Mouse (Mus musculus): ENCODE measurements around the gene L2hgdh. TPM values are rescaled to one million over a fixed set of nuclear protein-coding genes. Genes with fewer than 3 reads are reported as not detected.
"Not testable (repeated sequence)": the region's sequence is repeated elsewhere in the genome, so short reads cannot be mapped to it uniquely, and the experiment has no call there.

Gene L2hgdh
- polyA plus RNA-seq, 1 experiment from 2014 or later, result 17.3 TPM

- DNase-seq (ENCODE audit: low spot score) (no peak), ATAC-seq (replicated peaks; ENCODE audit: insufficient number of reproducible peaks, low FRiP score, low TSS enrichment, low read depth) (no peak)
- no peak overlapping the region for H3K9ac ChIP-seq (replicated peaks; ENCODE audit: low read length)
- no peak overlapping the region for H3K4me2 ChIP-seq (ENCODE audit: low read depth, low read length)
- H3K27ac ChIP-seq (replicated peaks; ENCODE audit: low read depth, low read length), result no peak overlapping the region
- no peak overlapping the region for H3K4me3 ChIP-seq (ENCODE audit: low read depth, low read length)
- H3K4me1 ChIP-seq (ENCODE audit: control insufficient read depth, insufficient read depth, low read length), result no peaks in the 10 kb centered on the region
- H3K27me3 ChIP-seq (ENCODE audit: control insufficient read depth, insufficient read depth, low read length), result no peaks in the 10 kb centered on the region
- no peaks in the 10 kb centered on the region for H3K9me3 ChIP-seq (replicated peaks; ENCODE audit: control insufficient read depth, low read length)
- 89% methylated on average over 4 of the region's 4 CpGs for WGBS
- no peaks in the 10 kb centered on the region for H3K36me3 ChIP-seq (replicated peaks; ENCODE audit: control insufficient read depth, insufficient read depth, low read depth, low read length)
These were observed 48.5 kb downstream of the L2hgdh start for GRCm38 (mm10) chr12:69676157-69676556.

GRCm38 (mm10) chr12:69674576-69675537 is 49.8 kb downstream of the L2hgdh start:
- no peaks in the 10 kb centered on the region for H3K27me3 ChIP-seq (ENCODE audit: control insufficient read depth, insufficient read depth, low read length)
- 83% methylated on average over 10 of the region's 10 CpGs for WGBS
- DNase-seq (ENCODE audit: low spot score) (no peak), ATAC-seq (replicated peaks; ENCODE audit: insufficient number of reproducible peaks, low FRiP score, low TSS enrichment, low read depth) (no peak)
- no peak overlapping the region for H3K4me3 ChIP-seq (ENCODE audit: low read depth, low read length)
- no peaks in the 10 kb centered on the region for H3K4me1 ChIP-seq (ENCODE audit: control insufficient read depth, insufficient read depth, low read length)
- no peaks in the 10 kb centered on the region for H3K9me3 ChIP-seq (replicated peaks; ENCODE audit: control insufficient read depth, low read length)
- H3K9ac ChIP-seq (replicated peaks; ENCODE audit: low read length), result no peak overlapping the region
- no peak overlapping the region for H3K4me2 ChIP-seq (ENCODE audit: low read depth, low read length)
- H3K36me3 ChIP-seq (replicated peaks; ENCODE audit: control insufficient read depth, insufficient read depth, low read depth, low read length), result no peaks in the 10 kb centered on the region
- no peak overlapping the region for H3K27ac ChIP-seq (replicated peaks; ENCODE audit: low read depth, low read length)

GRCm38 (mm10) chr12:69674176-69674575 is 50.5 kb downstream of the L2hgdh start:
- no peak overlapping the region for H3K4me3 ChIP-seq (ENCODE audit: low read depth, low read length)
- ATAC-seq (replicated peaks; ENCODE audit: insufficient number of reproducible peaks, low FRiP score, low TSS enrichment, low read depth) (no peak), DNase-seq (ENCODE audit: low spot score) (no peak)
- H3K9me3 ChIP-seq (replicated peaks; ENCODE audit: control insufficient read depth, low read length), result no peaks in the 10 kb centered on the region
- H3K4me2 ChIP-seq (ENCODE audit: low read depth, low read length), result no peak overlapping the region
- no peaks in the 10 kb centered on the region for H3K4me1 ChIP-seq (ENCODE audit: control insufficient read depth, insufficient read depth, low read length)
- H3K27me3 ChIP-seq (ENCODE audit: control insufficient read depth, insufficient read depth, low read length), result no peaks in the 10 kb centered on the region
- no peaks in the 10 kb centered on the region for H3K36me3 ChIP-seq (replicated peaks; ENCODE audit: control insufficient read depth, insufficient read depth, low read depth, low read length)
- H3K27ac ChIP-seq (replicated peaks; ENCODE audit: low read depth, low read length), result no peak overlapping the region
- 83% methylated on average over 1 of the region's 1 CpGs for WGBS
- no peak overlapping the region for H3K9ac ChIP-seq (replicated peaks; ENCODE audit: low read length)

- no peak for DNase-seq (ENCODE audit: low spot score)
- Histone ChIP-seq H3K4me2 (ENCODE audit: low read depth, low read length) (no peak overlapping the region), H3K27me3 (ENCODE audit: control insufficient read depth, insufficient read depth, low read length) (no peaks in the 10 kb centered on the region), H3K4me3 (ENCODE audit: low read depth, low read length) (no peak overlapping the region), H3K4me1 (ENCODE audit: control insufficient read depth, insufficient read depth, low read length) (no peaks in the 10 kb centered on the region), H3K9ac (replicated peaks; ENCODE audit: low read length) (no peak overlapping the region), H3K9me3 (replicated peaks; ENCODE audit: control insufficient read depth, low read length) (no peaks in the 10 kb centered on the region), H3K36me3 (replicated peaks; ENCODE audit: control insufficient read depth, insufficient read depth, low read depth, low read length) (no peaks in the 10 kb centered on the region), H3K27ac (replicated peaks; ENCODE audit: low read depth, low read length) (no peak overlapping the region)
- ATAC-seq (replicated peaks; ENCODE audit: insufficient number of reproducible peaks, low FRiP score, low TSS enrichment, low read depth), result no peak
- WGBS, result 96% methylated on average over 5 of the region's 5 CpGs
These were observed 58.0 kb downstream of the L2hgdh start for GRCm38 (mm10) chr12:69666721-69667120.

GRCm38 (mm10) chr12:69661658-69662057 is 63.0 kb downstream of the L2hgdh start:
- Histone ChIP-seq H3K9ac (replicated peaks; ENCODE audit: low read length) (no peak overlapping the region), H3K36me3 (replicated peaks; ENCODE audit: control insufficient read depth, insufficient read depth, low read depth, low read length) (no peaks in the 10 kb centered on the region), H3K27me3 (ENCODE audit: control insufficient read depth, insufficient read depth, low read length) (no peaks in the 10 kb centered on the region), H3K27ac (replicated peaks; ENCODE audit: low read depth, low read length) (no peak overlapping the region), H3K4me1 (ENCODE audit: control insufficient read depth, insufficient read depth, low read length) (no peaks in the 10 kb centered on the region), H3K9me3 (replicated peaks; ENCODE audit: control insufficient read depth, low read length) (no peaks in the 10 kb centered on the region), H3K4me2 (ENCODE audit: low read depth, low read length) (no peak overlapping the region), H3K4me3 (ENCODE audit: low read depth, low read length) (no peak overlapping the region)
- no peak for ATAC-seq (replicated peaks; ENCODE audit: insufficient number of reproducible peaks, low FRiP score, low TSS enrichment, low read depth)
- 95% methylated on average over 5 of the region's 5 CpGs for WGBS
- DNase-seq (ENCODE audit: low spot score), result no peak

- not testable (repeated sequence) for H3K9ac ChIP-seq (replicated peaks; ENCODE audit: low read length); H3K27me3 ChIP-seq (ENCODE audit: control insufficient read depth, insufficient read depth, low read length); H3K4me3 ChIP-seq (ENCODE audit: low read depth, low read length); H3K36me3 ChIP-seq (replicated peaks; ENCODE audit: control insufficient read depth, insufficient read depth, low read depth, low read length); H3K4me1 ChIP-seq (ENCODE audit: control insufficient read depth, insufficient read depth, low read length); H3K9me3 ChIP-seq (replicated peaks; ENCODE audit: control insufficient read depth, low read length); H3K4me2 ChIP-seq (ENCODE audit: low read depth, low read length); H3K27ac ChIP-seq (replicated peaks; ENCODE audit: low read depth, low read length); DNase-seq (ENCODE audit: low spot score)
- ATAC-seq (replicated peaks; ENCODE audit: insufficient number of reproducible peaks, low FRiP score, low TSS enrichment, low read depth), result peak; percentile 89
These were observed 70.7 kb downstream of the L2hgdh start for GRCm38 (mm10) chr12:69653973-69654372.

- no peak for DNase-seq (ENCODE audit: low spot score)
- ATAC-seq (replicated peaks; ENCODE audit: insufficient number of reproducible peaks, low FRiP score, low TSS enrichment, low read depth), result no peak
- Histone ChIP-seq H3K4me1 (ENCODE audit: control insufficient read depth, insufficient read depth, low read length) (no peaks in the 10 kb centered on the region), H3K27ac (replicated peaks; ENCODE audit: low read depth, low read length) (no peak overlapping the region), H3K27me3 (ENCODE audit: control insufficient read depth, insufficient read depth, low read length) (no peaks in the 10 kb centered on the region), H3K4me2 (ENCODE audit: low read depth, low read length) (no peak overlapping the region), H3K9ac (replicated peaks; ENCODE audit: low read length) (no peak overlapping the region), H3K4me3 (ENCODE audit: low read depth, low read length) (no peak overlapping the region), H3K36me3 (replicated peaks; ENCODE audit: control insufficient read depth, insufficient read depth, low read depth, low read length) (peaks cover 2% of the 10 kb centered on the region), H3K9me3 (replicated peaks; ENCODE audit: control insufficient read depth, low read length) (no peaks in the 10 kb centered on the region)
- WGBS, result 92% methylated on average over 8 of the region's 8 CpGs
These were observed 75.2 kb downstream of the L2hgdh start for GRCm38 (mm10) chr12:69649511-69649910.

- no peaks in the 10 kb centered on the region for H3K9me3 ChIP-seq (replicated peaks; ENCODE audit: control insufficient read depth, low read length)
- WGBS, result 83% methylated on average over 8 of the region's 8 CpGs
These were observed 78.7 kb downstream of the L2hgdh start for GRCm38 (mm10) chr12:69645821-69646616.

More at GRCm38 (mm10) chr12:69645821-69646616, 78.7 kb downstream of the L2hgdh start:
- H3K4me1 ChIP-seq (ENCODE audit: control insufficient read depth, insufficient read depth, low read length), result no peaks in the 10 kb centered on the region
- ATAC-seq (replicated peaks; ENCODE audit: insufficient number of reproducible peaks, low FRiP score, low TSS enrichment, low read depth) (no peak), DNase-seq (ENCODE audit: low spot score) (no peak)
- H3K27me3 ChIP-seq (ENCODE audit: control insufficient read depth, insufficient read depth, low read length), result no peaks in the 10 kb centered on the region
- H3K36me3 ChIP-seq (replicated peaks; ENCODE audit: control insufficient read depth, insufficient read depth, low read depth, low read length), result peaks cover 2% of the 10 kb centered on the region
- H3K4me3 ChIP-seq (ENCODE audit: low read depth, low read length), result no peak overlapping the region
- no peak overlapping the region for H3K4me2 ChIP-seq (ENCODE audit: low read depth, low read length)
- no peak overlapping the region for H3K9ac ChIP-seq (replicated peaks; ENCODE audit: low read length)
- no peak overlapping the region for H3K27ac ChIP-seq (replicated peaks; ENCODE audit: low read depth, low read length)

Data from embryonic facial prominence, embryonic 11.5 days (tissue).